Mouse (Mus musculus): ENCODE data around the gene Klhdc4.

Klhdc4 gene

DNA sequence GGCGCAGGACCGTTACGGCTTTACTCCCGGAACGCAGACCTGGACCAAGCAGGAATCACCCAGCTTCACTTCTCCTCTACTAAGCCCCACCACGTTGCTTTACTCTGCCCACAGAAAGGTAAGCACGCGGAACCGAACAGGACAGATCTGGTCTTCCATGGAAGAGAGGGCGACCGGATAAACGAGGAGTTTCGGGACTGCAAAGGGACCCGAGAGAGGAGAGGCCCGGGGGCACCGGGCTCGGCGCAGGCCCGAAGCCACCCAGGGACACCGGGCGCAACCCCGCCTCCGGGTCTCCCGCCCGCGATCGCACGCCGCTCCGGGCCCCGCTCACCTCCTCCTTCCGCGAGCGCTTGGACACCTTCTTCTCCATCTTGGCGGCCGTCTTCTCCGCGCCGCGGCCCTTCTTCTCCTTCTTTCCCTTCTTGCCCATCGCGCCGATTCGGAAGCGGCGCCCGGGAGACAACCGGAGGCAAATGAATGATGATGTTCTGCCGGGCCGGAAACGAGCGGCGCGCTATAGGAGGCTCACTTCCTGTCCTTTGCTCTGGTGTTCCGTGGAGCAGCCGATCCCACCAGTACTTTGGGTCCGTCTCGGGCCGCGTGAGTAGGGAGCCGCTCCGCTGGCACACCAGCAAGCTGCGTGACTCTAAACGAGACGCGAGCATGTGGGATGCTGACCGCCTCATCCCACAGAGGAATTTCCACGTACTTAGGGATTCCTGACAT, at the start of gene Klhdc4:
Klhdc4 (minus strand) TSS at position 522 of the 729 bp plus-strand sequence.
- peak; percentile 16; the same call in 1 of the 2 replicates for TF ChIP-seq GATA4 (IDR thresholded peaks at IDR 0.05; ENCODE audit: insufficient replicate concordance, low read length)

DNA sequence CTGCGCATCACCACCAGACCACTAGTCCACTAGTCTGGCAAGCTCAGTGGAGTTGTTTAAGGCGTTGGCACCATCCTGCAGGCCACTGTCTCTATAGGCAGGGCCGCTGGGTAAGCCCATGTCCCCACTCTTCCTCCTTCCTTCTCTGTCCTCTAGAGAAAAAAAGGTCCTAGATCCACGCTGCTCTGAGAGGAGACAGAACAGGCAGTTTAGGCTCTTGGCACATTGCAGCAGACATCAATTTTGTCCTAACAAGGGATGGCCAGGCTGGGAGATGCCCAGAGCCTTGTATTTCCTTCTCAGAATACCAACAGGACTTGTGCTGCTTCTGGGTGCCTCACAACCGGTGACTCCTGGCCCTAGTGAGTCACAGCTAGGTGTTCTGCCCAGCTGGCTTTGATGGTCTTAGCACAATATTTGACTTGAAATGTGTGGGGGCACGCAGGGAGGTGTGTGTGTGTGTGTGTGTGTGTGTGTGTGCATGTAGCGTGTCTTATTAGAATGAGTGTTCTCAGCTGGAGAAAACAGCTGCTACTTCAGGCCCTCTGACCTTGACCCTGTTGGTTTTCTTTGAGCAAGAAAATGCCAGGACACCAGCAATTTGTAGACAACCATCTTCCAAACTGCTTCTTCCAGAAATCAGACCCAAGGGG, 48.6 kb upstream of the Klhdc4 start:
- TF ChIP-seq GATA4 (IDR thresholded peaks at IDR 0.05; ENCODE audit: insufficient replicate concordance, low read length): no peak

DNA sequence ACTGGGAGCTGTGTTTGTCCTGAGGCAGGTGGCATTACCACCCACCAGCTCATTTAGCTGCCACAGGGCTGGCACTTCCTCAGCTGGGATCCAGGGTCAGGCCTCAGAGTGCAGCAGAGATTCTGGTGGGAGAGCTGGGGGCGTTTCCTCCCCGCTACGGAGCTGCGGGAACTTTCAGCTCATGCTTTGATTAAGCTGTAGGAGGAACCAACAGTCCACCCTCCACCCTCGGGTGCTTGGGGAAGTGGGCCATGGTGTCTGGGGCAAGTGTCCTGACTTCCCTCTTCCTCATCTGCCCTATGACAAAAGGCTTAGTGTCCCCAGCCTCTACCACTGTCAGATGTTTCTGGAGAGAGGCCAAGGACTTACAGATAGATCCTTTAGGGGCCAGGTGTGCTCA, 47.8 kb upstream of the Klhdc4 start:
- no peak for TF ChIP-seq GATA4 (IDR thresholded peaks at IDR 0.05; ENCODE audit: insufficient replicate concordance, low read length)

DNA sequence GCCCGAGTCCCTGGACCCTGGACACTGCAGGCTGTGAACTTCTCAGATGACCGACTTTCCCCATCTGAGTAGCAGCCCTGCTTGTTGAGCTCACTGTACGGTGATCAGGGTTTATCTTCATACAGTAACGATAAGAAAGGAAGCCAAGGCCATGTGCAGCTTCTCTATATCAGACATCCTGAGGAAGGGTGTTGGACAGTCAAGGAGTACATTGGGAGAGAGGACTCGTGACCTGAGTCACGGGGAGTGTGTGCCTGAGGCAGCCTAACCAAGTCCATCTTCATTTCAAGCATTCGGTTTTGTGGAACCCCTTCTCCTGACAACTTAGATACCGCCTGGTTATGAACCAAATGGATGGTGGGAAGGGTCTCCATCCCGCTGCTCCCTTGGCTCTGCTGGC, 46.1 kb upstream of the Klhdc4 start:
- peak; percentile 96 for TF ChIP-seq GATA4 (IDR thresholded peaks at IDR 0.05; ENCODE audit: insufficient replicate concordance, low read length)

DNA sequence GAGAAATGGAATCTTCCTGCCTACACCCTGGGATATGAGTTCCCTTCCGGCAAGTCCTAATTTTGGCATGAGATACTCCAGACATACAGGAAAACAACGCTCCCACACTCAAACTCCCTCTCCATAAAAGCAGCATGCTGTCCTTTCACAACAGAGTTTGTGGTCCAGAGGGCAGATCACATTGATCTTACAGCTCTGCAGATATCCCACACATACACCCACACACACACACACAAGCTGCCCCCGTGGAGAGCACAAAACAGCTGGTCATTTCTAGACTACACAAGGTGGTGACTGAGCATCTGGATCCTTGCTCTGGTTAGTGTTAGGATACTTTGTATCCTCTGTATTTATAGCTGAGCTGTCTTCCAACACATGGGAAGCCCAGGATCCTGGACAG, 45.7 kb upstream of the Klhdc4 start:
- TF ChIP-seq GATA4 (IDR thresholded peaks at IDR 0.05; ENCODE audit: insufficient replicate concordance, low read length): no peak

DNA sequence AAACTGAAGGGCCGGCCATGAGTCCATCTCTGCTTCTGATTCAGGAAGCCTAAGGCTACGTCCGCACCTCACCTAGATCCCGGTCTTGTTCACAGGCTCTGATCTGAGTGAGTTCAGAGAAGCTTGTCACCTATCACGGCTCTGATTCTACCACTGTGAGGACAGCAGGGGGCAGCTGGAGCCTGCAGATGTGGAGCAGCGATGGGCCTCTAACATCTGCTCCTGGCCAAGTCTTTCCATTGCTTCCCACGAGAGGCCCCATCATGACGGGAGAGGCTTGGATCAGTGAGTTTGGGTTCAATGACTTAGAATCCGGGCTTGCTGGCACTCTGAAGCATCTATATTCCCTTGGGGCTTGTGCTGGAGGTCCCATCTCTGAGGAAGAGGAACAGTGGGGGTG, 44.7 kb upstream of the Klhdc4 start:
- no peak for TF ChIP-seq GATA4 (IDR thresholded peaks at IDR 0.05; ENCODE audit: insufficient replicate concordance, low read length)

DNA sequence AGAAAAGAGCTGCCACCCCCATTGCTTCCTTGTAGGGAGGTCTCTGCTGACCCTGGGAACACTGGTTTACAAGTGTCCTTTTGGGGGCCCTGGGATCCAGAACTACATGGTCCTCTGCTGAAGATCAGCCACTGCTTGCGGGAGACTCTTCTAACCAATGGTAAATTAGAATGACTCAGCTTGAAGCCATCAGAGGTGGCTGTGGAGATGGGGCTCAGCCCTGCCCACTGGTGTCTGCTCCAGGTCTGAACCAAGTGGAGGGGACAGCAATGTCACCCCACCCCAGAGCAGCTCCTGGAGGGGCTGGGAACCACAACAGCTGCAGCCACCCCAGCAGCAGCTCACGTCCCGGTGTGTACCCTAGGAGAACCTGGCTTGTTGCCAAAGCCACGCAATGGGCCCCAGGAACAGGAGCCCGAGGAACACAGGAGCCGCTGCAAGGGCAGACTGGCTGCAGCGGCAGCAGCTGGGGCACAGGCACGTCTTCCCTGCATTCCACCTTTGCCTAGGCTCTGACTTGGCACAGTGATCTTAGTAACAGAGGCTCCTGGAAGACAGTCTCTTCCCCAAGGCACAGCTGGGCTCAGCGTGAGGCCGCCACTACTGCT, 42.6 kb upstream of the Klhdc4 start:
- no peak for TF ChIP-seq GATA4 (IDR thresholded peaks at IDR 0.05; ENCODE audit: insufficient replicate concordance, low read length)

DNA sequence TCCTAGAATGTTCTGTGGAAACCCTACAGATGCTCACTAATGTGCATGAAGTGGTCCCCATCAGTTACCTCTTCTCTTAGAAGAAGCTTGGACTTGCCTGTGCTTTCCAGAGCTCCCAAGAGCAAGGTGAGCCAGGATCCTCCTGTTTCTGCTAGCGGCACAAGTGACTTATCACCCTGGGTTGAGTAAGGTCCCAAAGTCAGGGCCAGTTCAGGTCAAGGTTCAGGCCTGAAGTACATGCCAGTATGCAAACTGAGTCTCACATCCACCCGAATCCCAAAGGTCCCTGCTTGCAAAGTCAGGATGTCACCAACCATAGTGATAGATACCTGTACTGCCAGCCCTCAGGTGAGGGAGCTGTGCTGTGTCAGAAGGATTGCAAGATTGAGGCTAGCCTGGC, 40.8 kb upstream of the Klhdc4 start:
- TF ChIP-seq GATA4 (IDR thresholded peaks at IDR 0.05; ENCODE audit: insufficient replicate concordance, low read length): no peak

DNA sequence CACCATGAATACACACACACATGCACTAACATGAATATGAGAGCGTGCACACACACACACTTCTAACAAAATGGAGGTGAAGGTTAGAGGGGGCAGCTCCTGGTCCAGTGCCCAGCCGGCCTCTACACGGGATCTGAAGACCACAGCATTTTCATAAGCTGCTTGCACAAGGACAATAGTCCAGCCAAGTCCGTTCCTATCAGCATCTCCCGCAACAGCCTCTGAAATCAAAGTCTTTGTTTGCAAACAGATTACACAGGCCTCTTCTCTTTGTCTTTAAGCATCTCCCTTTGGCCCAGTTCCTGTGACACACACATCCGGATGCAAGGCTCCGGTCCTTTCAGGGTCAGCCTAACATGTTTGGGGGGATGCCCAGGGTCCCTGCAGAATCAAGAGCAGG, 39.5 kb upstream of the Klhdc4 start:
- no peak for TF ChIP-seq GATA4 (IDR thresholded peaks at IDR 0.05; ENCODE audit: insufficient replicate concordance, low read length)

DNA sequence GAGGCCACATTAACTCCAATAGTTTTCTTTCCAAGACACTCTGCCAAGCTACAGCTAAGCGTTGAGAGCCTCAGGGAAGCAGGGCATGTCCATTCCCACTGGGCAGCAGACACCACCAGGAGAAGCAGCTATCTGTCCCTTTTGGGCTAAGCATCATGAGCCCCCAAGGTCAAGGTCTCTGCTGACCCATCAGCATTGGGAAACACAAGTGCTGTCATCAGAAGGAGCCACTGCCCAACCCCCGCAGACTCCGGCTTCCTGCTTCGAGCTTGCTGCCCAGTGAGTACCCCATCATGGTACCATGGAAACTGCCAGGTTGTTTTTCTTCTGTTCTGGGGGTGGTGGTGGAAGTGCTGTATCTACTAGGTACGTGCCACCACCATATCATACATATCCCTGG, 38.8 kb upstream of the Klhdc4 start:
- TF ChIP-seq GATA4 (IDR thresholded peaks at IDR 0.05; ENCODE audit: insufficient replicate concordance, low read length): no peak

DNA sequence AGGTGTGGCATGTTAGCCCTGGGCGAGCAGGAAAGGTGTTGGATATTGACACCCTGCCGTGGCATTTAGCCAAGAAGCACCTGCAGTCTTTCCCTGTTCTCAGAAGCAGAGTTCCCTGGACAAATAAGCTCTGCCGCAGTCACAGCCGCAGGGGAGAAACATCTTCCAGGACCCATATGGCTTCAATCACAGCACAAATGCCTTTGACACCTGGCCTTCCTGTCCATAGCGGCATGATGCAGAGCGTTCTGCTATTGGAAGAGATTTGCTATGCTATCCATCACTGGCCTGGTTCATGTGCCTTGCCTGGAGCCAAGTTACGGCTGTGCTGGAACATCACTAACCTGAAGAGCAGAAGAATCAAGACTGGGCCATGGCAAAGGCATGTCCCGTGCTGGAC, 36.0 kb upstream of the Klhdc4 start:
- TF ChIP-seq GATA4 (IDR thresholded peaks at IDR 0.05; ENCODE audit: insufficient replicate concordance, low read length): no peak

DNA sequence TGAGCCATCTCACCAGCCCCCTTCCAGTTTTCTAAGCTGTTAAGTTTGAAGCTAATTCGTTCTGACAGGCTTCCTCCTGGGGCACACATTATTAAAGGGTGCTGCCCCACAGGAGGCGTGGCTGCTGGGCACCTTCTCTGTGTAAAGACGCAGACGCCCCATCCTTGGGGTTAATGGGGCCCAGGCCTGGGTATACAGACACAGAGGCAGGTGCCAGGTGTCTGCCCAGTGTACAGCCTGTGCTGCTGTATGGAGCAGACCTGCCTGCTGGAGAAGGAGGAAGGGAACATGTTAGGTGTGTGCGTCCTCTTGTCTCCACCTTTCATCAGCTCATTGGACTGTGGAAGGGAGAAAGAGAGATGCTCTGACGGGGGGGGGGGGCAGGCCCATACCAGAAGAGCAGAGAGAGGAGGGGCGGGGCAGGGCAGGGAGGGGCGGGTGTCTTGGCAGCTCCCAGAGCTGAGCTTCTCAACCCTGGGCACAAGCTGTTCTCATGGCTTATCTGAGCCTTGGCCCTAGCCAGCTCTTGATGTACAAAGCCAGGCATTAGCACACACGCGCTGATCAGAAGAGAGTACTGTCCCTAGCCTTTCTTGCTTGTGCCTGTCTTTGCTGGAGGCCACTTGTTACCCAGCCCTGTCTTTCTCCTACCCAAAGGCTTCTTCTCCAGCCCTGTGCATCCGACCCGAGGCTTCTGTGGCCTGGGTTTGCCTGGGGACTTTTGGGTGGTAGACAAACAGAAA, 32.6 kb upstream of the Klhdc4 start:
- no peak for TF ChIP-seq GATA4 (IDR thresholded peaks at IDR 0.05; ENCODE audit: insufficient replicate concordance, low read length)

DNA sequence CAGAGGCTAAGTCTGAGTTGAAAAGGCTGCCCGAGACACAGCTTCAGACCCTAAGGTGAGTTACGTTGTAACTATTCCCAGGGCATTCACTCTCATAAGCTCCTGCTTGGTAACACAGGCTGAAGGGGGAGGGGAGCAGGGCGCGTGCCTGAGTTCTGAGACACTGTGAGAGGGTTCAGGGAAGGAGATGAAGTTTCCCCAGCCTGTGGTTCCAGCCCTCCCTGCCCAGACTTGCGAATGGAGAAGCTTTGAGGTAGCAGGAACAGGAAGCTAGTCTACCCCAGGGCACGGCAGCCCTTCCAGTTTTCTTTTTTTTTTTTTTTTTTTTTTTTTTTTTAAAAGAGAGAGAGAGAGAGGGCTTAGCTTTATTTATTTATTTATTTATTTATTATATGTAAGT, 31.9 kb upstream of the Klhdc4 start:
- no peak for TF ChIP-seq GATA4 (IDR thresholded peaks at IDR 0.05; ENCODE audit: insufficient replicate concordance, low read length)

DNA sequence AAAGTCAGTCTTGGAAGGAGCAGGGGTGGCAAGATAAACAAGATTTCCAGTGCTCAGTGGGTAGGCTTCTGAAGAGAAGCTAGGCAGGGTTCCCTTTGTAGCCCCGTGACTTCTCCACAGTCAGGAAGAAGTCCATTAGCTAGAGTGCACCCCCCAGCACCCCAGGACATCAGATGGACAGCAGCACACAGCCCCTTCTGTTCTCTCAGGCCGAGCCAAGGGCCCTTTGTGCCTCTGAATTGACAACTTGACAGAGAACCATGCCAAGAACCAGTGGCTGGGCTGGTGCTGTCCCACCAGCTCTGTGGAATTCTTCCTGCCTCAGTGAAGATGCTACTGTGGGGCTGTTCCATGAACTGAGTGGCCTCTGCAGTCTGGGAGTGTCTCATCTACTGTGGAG, 28.4 kb upstream of the Klhdc4 start:
- TF ChIP-seq GATA4 (IDR thresholded peaks at IDR 0.05; ENCODE audit: insufficient replicate concordance, low read length): no peak

DNA sequence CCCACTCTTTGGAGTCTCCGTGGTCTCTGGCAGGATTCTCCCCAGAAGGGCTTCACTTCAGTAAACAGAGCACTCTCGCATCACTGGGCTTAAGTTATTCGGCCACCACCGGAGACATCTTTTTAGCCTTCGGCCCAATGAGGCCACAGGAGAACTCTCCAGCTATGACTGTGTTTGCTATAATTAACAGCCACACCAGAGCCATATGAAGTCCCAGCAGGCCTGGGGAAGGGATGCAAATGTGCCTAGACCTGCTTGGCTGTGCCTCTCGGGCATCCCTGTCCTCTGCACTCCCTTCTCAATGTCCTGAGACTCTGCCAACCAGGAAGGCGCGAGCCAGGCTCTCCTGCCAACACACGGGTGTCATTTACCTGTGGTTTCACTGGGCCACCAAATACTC, 28.0 kb upstream of the Klhdc4 start:
- no peak for TF ChIP-seq GATA4 (IDR thresholded peaks at IDR 0.05; ENCODE audit: insufficient replicate concordance, low read length)

Data from liver, adult (tissue).